Mouse (Mus musculus) MEL (cell line): ENCODE measurements at regions not wholly inside any gene's neighbourhood (a gene's known extent, or its start where the extent isn't known, plus 50 kb on each side); places are given as distances from the start of the nearest gene placed in this dataset.
A peak's percentile ranks its signal among the peaks of the same experiment; 100 is the strongest.

ENCODE experiments used
- DNase-seq: peaks from one replicate; pipeline ENCODE4 v3.0.0; 2011; ENCODE audit warnings: low read depth, low spot score
- H3K27ac ChIP-seq: 2 replicates; pipeline ENCODE4 v1.5.1; 2012; ENCODE audit warnings: low read depth, mild to moderate bottlenecking, control low read depth, low read length, moderate library complexity; ENCODE audit not compliant: control insufficient read depth
- H3K27me3 ChIP-seq, 2 experiments: fragments of 150-350 bp in 1 of 2; sonication (generic) in 1 of 2; 2 replicates each; pipeline ENCODE4 v1.6.1; 2012; ENCODE audit warnings: low read length in 2 of 2, mild to moderate bottlenecking in 2 of 2, improper control_type of control experiment in 1 of 2, moderate library complexity in 1 of 2; ENCODE audit not compliant: insufficient read depth in 2 of 2, control insufficient read depth in 1 of 2
- H3K36me3 ChIP-seq, 2 experiments: 2 replicates each; pipeline ENCODE4 v1.6.1; 2012 to 2014; ENCODE audit warnings: low read length in 2 of 2, improper control_type of control experiment in 1 of 2, inconsistent platforms in 1 of 2, mild to moderate bottlenecking in 1 of 2; ENCODE audit not compliant: insufficient read depth in 2 of 2, control insufficient read depth in 1 of 2
- H3K4me1 ChIP-seq, 2 experiments: fragments of 150-350 bp in 1 of 2; sonication (generic) in 1 of 2; 2 replicates each; pipeline ENCODE4 v1.6.1; 2012; ENCODE audit warnings: low read length in 2 of 2, improper control_type of control experiment in 1 of 2, mild to moderate bottlenecking in 1 of 2; ENCODE audit not compliant: insufficient read depth in 2 of 2, control insufficient read depth in 1 of 2
- H3K4me3 ChIP-seq, 2 experiments: fragments of 150-350 bp in 1 of 2; sonication (generic) in 1 of 2; 2 replicates each; pipeline ENCODE4 v1.5.1; 2012; ENCODE audit warnings: low read depth in 2 of 2, low read length in 2 of 2, mild to moderate bottlenecking in 2 of 2, moderate library complexity in 2 of 2, control low read depth in 1 of 2, improper control_type of control experiment in 1 of 2; ENCODE audit not compliant: control insufficient read depth in 1 of 2, insufficient read depth in 1 of 2
- H3K79me2 ChIP-seq: 2 replicates; pipeline ENCODE4 v1.6.1; 2012; ENCODE audit warnings: mild to moderate bottlenecking, low read length, moderate library complexity; ENCODE audit not compliant: control insufficient read depth, poor library complexity, insufficient read depth
- H3K9ac ChIP-seq: 2 replicates; pipeline ENCODE4 v1.6.1; 2012; ENCODE audit warnings: low read depth, mild to moderate bottlenecking, control low read depth, low read length, moderate library complexity; ENCODE audit not compliant: control insufficient read depth, poor library complexity, severe bottlenecking
- H3K9me3 ChIP-seq: fragments of 150-350 bp; sonication (generic); replicated peaks from 2 replicates; pipeline ENCODE4 v1.6.1; 2012; ENCODE audit warnings: mild to moderate bottlenecking, low read length, improper control_type of control experiment, moderate library complexity; ENCODE audit not compliant: insufficient read depth
- BHLHE40 ChIP-seq: IDR thresholded peaks from 2 replicates; pipeline ENCODE4 v1.6.1; 2012; ENCODE audit warnings: low read depth, mild to moderate bottlenecking, inconsistent platforms, low read length, improper control_type of control experiment, borderline replicate concordance
- ETS1 ChIP-seq: IDR thresholded peaks from 2 replicates; pipeline ENCODE4 v1.6.1; 2012; ENCODE audit warnings: low read depth, mild to moderate bottlenecking, inconsistent platforms, low read length, improper control_type of control experiment, moderate library complexity
- GABPA ChIP-seq: IDR thresholded peaks from 2 replicates; pipeline ENCODE4 v1.6.1; 2012; ENCODE audit warnings: low read depth, mild to moderate bottlenecking, inconsistent platforms, low read length, improper control_type of control experiment, moderate library complexity
- GATA1 ChIP-seq: IDR thresholded peaks from 2 replicates; pipeline ENCODE4 v1.6.1; 2011; ENCODE audit warnings: low read depth, low read length, improper control_type of control experiment
- HCFC1 ChIP-seq: IDR thresholded peaks from 2 replicates; pipeline ENCODE4 v1.6.1; 2012; ENCODE audit warnings: low read depth, mild to moderate bottlenecking, inconsistent platforms, low read length, improper control_type of control experiment, moderate library complexity
- JUND ChIP-seq: IDR thresholded peaks from 2 replicates; pipeline ENCODE4 v1.6.1; 2011; ENCODE audit warnings: low read depth, mild to moderate bottlenecking, improper control_type of control experiment, low read length
- KAT2A ChIP-seq: conservative IDR thresholded peaks from 2 replicates; pipeline ENCODE4 v1.6.1; 2012; ENCODE audit warnings: low read depth, low read length, improper control_type of control experiment, inconsistent platforms
- MAX ChIP-seq: IDR thresholded peaks from 2 replicates; pipeline ENCODE4 v1.6.1; 2011; ENCODE audit warnings: low read length, improper control_type of control experiment
- MAZ ChIP-seq: IDR thresholded peaks from 2 replicates; pipeline ENCODE4 v1.6.1; 2012; ENCODE audit warnings: low read depth, mild to moderate bottlenecking, inconsistent platforms, low read length, improper control_type of control experiment
- MYC ChIP-seq: IDR thresholded peaks from 2 replicates; pipeline ENCODE4 v1.6.1; 2011; ENCODE audit warnings: low read depth, mild to moderate bottlenecking, low read length, improper control_type of control experiment, moderate library complexity
- NELFE ChIP-seq: IDR thresholded peaks from 2 replicates; pipeline ENCODE4 v1.6.1; 2011; ENCODE audit warnings: low read depth, low read length, improper control_type of control experiment
- POLR2A ChIP-seq, 2 experiments: IDR thresholded peaks; 2 replicates each; pipeline ENCODE4 v1.6.1; 2011 to 2012; ENCODE audit warnings: low read length in 2 of 2, mild to moderate bottlenecking in 2 of 2, control low read depth in 1 of 2, improper control_type of control experiment in 1 of 2, low read depth in 1 of 2, moderate library complexity in 1 of 2; ENCODE audit not compliant: control insufficient read depth in 1 of 2, insufficient read depth in 1 of 2, poor library complexity in 1 of 2
- POLR2AphosphoS2 ChIP-seq: IDR thresholded peaks from 2 replicates; pipeline ENCODE4 v1.6.1; 2011; ENCODE audit warnings: low read length, improper control_type of control experiment
- RAD21 ChIP-seq: IDR thresholded peaks from 2 replicates; pipeline ENCODE4 v1.6.1; 2011; ENCODE audit warnings: mild to moderate bottlenecking, low read depth, low read length, improper control_type of control experiment
- RCOR1 ChIP-seq: IDR thresholded peaks from 2 replicates; pipeline ENCODE4 v1.6.1; 2012; ENCODE audit warnings: low read depth, mild to moderate bottlenecking, inconsistent platforms, low read length, improper control_type of control experiment
- SMC3 ChIP-seq: IDR thresholded peaks from 2 replicates; pipeline ENCODE4 v1.6.1; 2011; ENCODE audit warnings: low read depth, low read length, improper control_type of control experiment
- TAL1 ChIP-seq: IDR thresholded peaks from 2 replicates; pipeline ENCODE4 v1.6.1; 2012; ENCODE audit warnings: mild to moderate bottlenecking, inconsistent platforms, low read length, moderate library complexity, mixed read lengths
- TBP ChIP-seq: IDR thresholded peaks from 2 replicates; pipeline ENCODE4 v1.8.0; 2011; ENCODE audit warnings: low read depth, low read length, improper control_type of control experiment
- TCF12 ChIP-seq: IDR thresholded peaks from 2 replicates; pipeline ENCODE4 v1.6.1; 2014; ENCODE audit warnings: low read depth, mild to moderate bottlenecking, inconsistent platforms, low read length, improper control_type of control experiment, moderate library complexity
- UBTF ChIP-seq: IDR thresholded peaks from 2 replicates; pipeline ENCODE4 v1.6.1; 2012; ENCODE audit warnings: low read depth, mild to moderate bottlenecking, inconsistent platforms, low read length, improper control_type of control experiment, moderate library complexity, borderline replicate concordance; ENCODE audit not compliant: insufficient read depth
- USF1 ChIP-seq: IDR thresholded peaks from 2 replicates; pipeline ENCODE4 v1.6.1; 2014; ENCODE audit warnings: low read depth, mild to moderate bottlenecking, inconsistent platforms, low read length, improper control_type of control experiment, moderate library complexity
- ZKSCAN1 ChIP-seq: IDR thresholded peaks from 2 replicates; pipeline ENCODE4 v1.6.1; 2012; ENCODE audit warnings: low read depth, mild to moderate bottlenecking, inconsistent platforms, low read length, improper control_type of control experiment, moderate library complexity
- ZMIZ1 ChIP-seq: IDR thresholded peaks from 2 replicates; pipeline ENCODE4 v1.6.1; 2012; ENCODE audit warnings: low read depth, mild to moderate bottlenecking, inconsistent platforms, low read length, improper control_type of control experiment, moderate library complexity

DNA sequence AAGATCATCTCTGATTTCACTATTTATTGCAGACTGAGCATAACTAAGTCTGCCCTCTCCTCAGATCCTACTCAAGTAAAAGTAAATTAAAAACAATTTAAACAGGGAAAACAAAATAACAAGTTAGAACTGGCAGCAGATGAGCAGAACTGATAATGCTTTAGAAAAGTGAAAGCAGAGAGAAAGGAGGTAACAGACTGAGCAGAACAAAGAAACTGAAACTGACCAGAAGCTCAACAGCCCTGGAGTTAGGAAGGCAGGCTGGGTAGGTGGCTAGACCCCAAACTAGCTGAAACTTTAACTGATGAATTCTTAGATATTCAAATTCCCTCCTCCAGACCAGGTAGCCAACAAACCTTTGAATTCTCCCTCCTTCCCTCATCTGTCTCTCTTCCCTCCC, 94.2 kb upstream of the Ube2e1 start:
- H3K9ac ChIP-seq = no peak overlapping the region
- no peaks in the 10 kb centered on the region for H3K79me2 ChIP-seq
- no peaks in the 10 kb centered on the region for H3K4me1 ChIP-seq
- no peak for DNase-seq
- TF ChIP-seq RCOR1 = no peak
- no peak for TF ChIP-seq MAX
- TF ChIP-seq TAL1 = no peak
- TF ChIP-seq UBTF = no peak
- no peak for TF ChIP-seq POLR2A (IDR thresholded peaks at IDR 0.05; ENCODE audit: control insufficient read depth in 1 of 2, insufficient read depth in 1 of 2, low read depth in 1 of 2, low read length in 2 of 2, poor library complexity in 1 of 2)
- no peak for TF ChIP-seq RAD21
- no peak for TF ChIP-seq HCFC1
- no peak for TF ChIP-seq BHLHE40
- no peak for TF ChIP-seq TCF12
- no peak for TF ChIP-seq TBP
- no peak for TF ChIP-seq MYC
- no peak for TF ChIP-seq ETS1
- no peak for TF ChIP-seq NELFE
- no peak for TF ChIP-seq USF1
- no peak for TF ChIP-seq GATA1
- TF ChIP-seq MAZ = no peak
- no peak for TF ChIP-seq KAT2A
- no peak overlapping the region for H3K27ac ChIP-seq
- no peaks in the 10 kb centered on the region for H3K9me3 ChIP-seq
- no peaks in the 10 kb centered on the region for H3K36me3 ChIP-seq
- no peaks in the 10 kb centered on the region for H3K27me3 ChIP-seq
- peak overlapping the region in 1 of 2 experiments; percentile 29; a peak in 1 of 4 replicates for H3K4me3 ChIP-seq

DNA sequence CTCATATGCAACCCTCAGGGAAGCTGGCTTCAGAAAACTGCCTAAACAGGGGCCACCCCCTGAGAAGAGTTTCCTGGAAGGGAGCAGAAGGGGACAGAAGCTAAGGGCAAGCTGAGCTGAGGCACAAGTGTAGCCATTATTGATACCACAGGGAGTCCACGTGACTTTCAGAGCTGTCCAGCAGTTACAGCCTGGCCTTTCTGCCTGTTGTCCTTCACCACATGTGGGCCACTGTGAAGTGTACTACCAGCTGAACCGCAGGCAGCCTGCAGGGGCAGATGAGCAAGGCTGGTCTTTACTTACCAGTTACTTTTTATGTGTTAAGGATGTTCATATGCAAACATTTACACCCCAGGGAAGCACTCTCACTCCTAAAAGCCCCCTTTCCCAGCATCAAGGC, 85.2 kb upstream of the Ube2e1 start:
- no peak overlapping the region for H3K9ac ChIP-seq
- no peak for DNase-seq
- no peaks in the 10 kb centered on the region for H3K36me3 ChIP-seq
- no peak overlapping the region for H3K27ac ChIP-seq
- TF ChIP-seq JUND (no peak), POLR2AphosphoS2 (no peak), GABPA (no peak), SMC3 (no peak), MAX (no peak), RCOR1 (no peak), NELFE (no peak), ETS1 (no peak), TBP (no peak), ZKSCAN1 (no peak), POLR2A (IDR thresholded peaks at IDR 0.05; ENCODE audit: control insufficient read depth in 1 of 2, insufficient read depth in 1 of 2, low read depth in 1 of 2, low read length in 2 of 2, poor library complexity in 1 of 2) (no peak), UBTF (no peak), USF1 (no peak), ZMIZ1 (no peak)
- H3K4me3 ChIP-seq = no peak overlapping the region
- H3K27me3 ChIP-seq = no peaks in the 10 kb centered on the region
- no peaks in the 10 kb centered on the region for H3K79me2 ChIP-seq
- H3K4me1 ChIP-seq = no peaks in the 10 kb centered on the region
- no peaks in the 10 kb centered on the region for H3K9me3 ChIP-seq
